ENCODE assay signal across 9 mouse cellular contexts in genomic region chr13:96943571-96943970, GRCm38 (mm10). TPM values are rescaled to one million over a fixed set of nuclear protein-coding genes. Genes with fewer than 3 reads are reported as not detected.
A peak's percentile ranks its signal among the peaks of the same experiment; 100 is the strongest.
DNase-seq lines count a peak whose midpoint lies in the region; ATAC-seq and TF ChIP-seq lines count a peak whose summit lies in the region.
"Had no signal": no experiment of that assay in that cellular context is flagged by ENCODE, and none has a peak within 500 bp of the region (broad histone marks: within the 10 kb centered on the region; RNA-seq: fewer than 3 reads in every experiment).

No protein-coding gene starts in this region.

- no peaks in the 10 kb centered on the region for H3K36me3 ChIP-seq in kidney, embryonic 14.5 days (ENCODE audit: control insufficient read depth, insufficient read depth, low read length)
- H3K36me3 ChIP-seq in kidney, postnatal 0 days (ENCODE audit: insufficient read depth, low read length), result no peaks in the 10 kb centered on the region
- H3K36me3 ChIP-seq: limb, embryonic 13.5 days had no signal

- H3K4me3 ChIP-seq in kidney, embryonic 14.5 days (ENCODE audit: low read length), result no peak overlapping the region
- H3K4me3 ChIP-seq in kidney, postnatal 0 days (replicated peaks; ENCODE audit: low read depth, low read length), result no peak overlapping the region
- H3K4me3 ChIP-seq: limb, embryonic 13.5 days had no signal

- 55% methylated on average over 3 of the region's 3 CpGs for WGBS in kidney, embryonic 14.5 days
- 41% methylated on average over 3 of the region's 3 CpGs for WGBS in kidney, postnatal 0 days

- no peak overlapping the region for H3K27ac ChIP-seq in kidney, embryonic 14.5 days (ENCODE audit: low read depth, low read length)
- no peak overlapping the region for H3K27ac ChIP-seq in kidney, postnatal 0 days
- H3K27ac ChIP-seq: limb, embryonic 13.5 days had no signal

- DNase-seq in adrenal gland, adult 2 months, result peak; percentile 10
- DNase-seq in adrenal gland, postnatal 4 days (ENCODE audit: low spot score in 2 of 2), result no peak
- DNase-seq in kidney, adult 11 months, result peak; percentile 54
- peak; percentile 77 for DNase-seq in NIH3T3 (ENCODE audit: low read depth)
- peak; percentile 41 for DNase-seq in kidney, postnatal 0 days (ENCODE audit: low spot score)
- DNase-seq in spleen, adult 18-20 months, result no peak
- no peak for DNase-seq in gastrocnemius, adult 18-20 months (ENCODE audit: low spot score)

- H3K4me2 ChIP-seq in kidney, embryonic 14.5 days (replicated peaks; ENCODE audit: low read depth, low read length), result no peak overlapping the region
- H3K4me2 ChIP-seq in kidney, postnatal 0 days (ENCODE audit: low read length), result no peak overlapping the region
- H3K4me2 ChIP-seq: limb, embryonic 13.5 days had no signal

- no peaks in the 10 kb centered on the region for H3K27me3 ChIP-seq in kidney, embryonic 14.5 days (ENCODE audit: control insufficient read depth, insufficient read depth, low read length)
- no peaks in the 10 kb centered on the region for H3K27me3 ChIP-seq in kidney, postnatal 0 days (ENCODE audit: insufficient read depth, low read length)
- H3K27me3 ChIP-seq: limb, embryonic 13.5 days had no signal

- no peak overlapping the region for H3K9ac ChIP-seq in kidney, embryonic 14.5 days (ENCODE audit: low read depth, low read length)
- no peak overlapping the region for H3K9ac ChIP-seq in kidney, postnatal 0 days (ENCODE audit: low read depth, low read length)
- H3K9ac ChIP-seq: limb, embryonic 13.5 days had no signal

- H3K9me3 ChIP-seq in kidney, embryonic 14.5 days (ENCODE audit: control insufficient read depth, low read length), result no peaks in the 10 kb centered on the region
- H3K9me3 ChIP-seq in kidney, postnatal 0 days (replicated peaks; ENCODE audit: low read length), result no peaks in the 10 kb centered on the region
- H3K9me3 ChIP-seq: limb, embryonic 13.5 days had no signal

- ATAC-seq in kidney, embryonic 14.5 days (ENCODE audit: low FRiP score, low TSS enrichment), result no peak
- ATAC-seq in kidney, postnatal 0 days (replicated peaks; ENCODE audit: low FRiP score, low read depth), result no peak

- no peaks in the 10 kb centered on the region for H3K4me1 ChIP-seq in kidney, embryonic 14.5 days (ENCODE audit: control insufficient read depth, insufficient read depth, low read length)
- no peaks in the 10 kb centered on the region for H3K4me1 ChIP-seq in kidney, postnatal 0 days (replicated peaks; ENCODE audit: insufficient read depth, low read length)

- peak; percentile 17; the same call in 1 of the 2 replicates for TF ChIP-seq CTCF in kidney, postnatal 0 days (IDR thresholded peaks at IDR 0.05; ENCODE audit: low read depth)

RNA-seq across cellular contexts. Expression of gene Gcnt4, which starts 19.1 kb away (rescaled TPM):
- total RNA-seq in adrenal gland, adult 2 months (2021), result under 1 TPM; 0.10 to 0.69 TPM
- 0.11 and 0.33 TPM in 2 replicates for polyA plus RNA-seq in adrenal gland, adult 2 months (2012; rRNA removed)
- total RNA-seq in adrenal gland, postnatal 4 days (2021), result 1 to 10 TPM; 1.2 to 1.3 TPM
- 0.59 and 0.99 TPM in 2 replicates for polyA plus RNA-seq in kidney, embryonic 14.5 days (2014; fragmentation: Nextera tagmentation; extraction: Ambion mirVana)
- polyA plus RNA-seq in kidney, postnatal 0 days (2015; fragmentation: Nextera tagmentation; extraction: Ambion mirVana), result 1.3 and 1.7 TPM in 2 replicates
- total RNA-seq in gastrocnemius, adult 18-20 months (2021), result under 1 TPM; 0.05 TPM

Comparison
In these comparisons a context has a peak if more than half of its experiments do, and no peak if none do; other contexts are left out.
1. DNase-seq: peak in adrenal gland, adult 2 months (single experiment), kidney, adult 11 months (single experiment), NIH3T3 (single experiment) and kidney, postnatal 0 days (single experiment); none in adrenal gland, postnatal 4 days (0 of 2), spleen, adult 18-20 months (0 of 2) and gastrocnemius, adult 18-20 months (single experiment).